Mouse (Mus musculus) CH12.LX (cell line): ENCODE data around the gene Egfl7. TPM values are rescaled to one million over a fixed set of nuclear protein-coding genes. Genes with fewer than 3 reads are reported as not detected.

ENCODE experiments used
- DNase-seq: peaks from one replicate; pipeline ENCODE4 v3.0.0-alpha.2; 2013; ENCODE audit errors: extremely low read depth
- H3K27ac ChIP-seq: 2 replicates; pipeline ENCODE4 v1.5.1; 2012; ENCODE audit warnings: low read depth, mild to moderate bottlenecking, control low read depth, moderate library complexity; ENCODE audit not compliant: insufficient read depth
- H3K27me3 ChIP-seq: replicated peaks from 2 replicates; pipeline ENCODE3; 2012; ENCODE audit warnings: inconsistent platforms
- H3K36me3 ChIP-seq, 2 experiments: replicated peaks in 1 of 2; 2 replicates each; pipeline versions ENCODE3 to v1.6.1; 2012; ENCODE audit warnings: inconsistent platforms in 1 of 2, low read length in 1 of 2, mild to moderate bottlenecking in 1 of 2, mixed read lengths in 1 of 2, moderate library complexity in 1 of 2; ENCODE audit not compliant: control insufficient read depth in 1 of 2, insufficient read depth in 1 of 2
- H3K4me1 ChIP-seq, 2 experiments: 2 replicates each; pipeline ENCODE4 v1.6.1; 2012; ENCODE audit warnings: inconsistent platforms in 1 of 2, moderate library complexity in 1 of 2; ENCODE audit not compliant: insufficient read depth in 2 of 2, control insufficient read depth in 1 of 2
- H3K4me2 ChIP-seq: 2 replicates; pipeline ENCODE4 v1.6.1; 2012; ENCODE audit warnings: low read depth, mild to moderate bottlenecking, control low read depth; ENCODE audit not compliant: poor library complexity, insufficient read depth, severe bottlenecking
- H3K4me3 ChIP-seq, 3 experiments: fragments of 150-350 bp in 1 of 3; sonication (generic) in 1 of 3; replicated peaks in 1 of 3; 2 replicates each; pipeline versions ENCODE3 to v1.5.1; 2011 to 2012; ENCODE audit warnings: low read depth in 2 of 3, low read length in 2 of 3, mild to moderate bottlenecking in 2 of 3, moderate library complexity in 2 of 3, control low read depth in 1 of 3, improper control_type of control experiment in 1 of 3, inconsistent platforms in 1 of 3, mixed read lengths in 1 of 3; ENCODE audit not compliant: poor library complexity in 1 of 3
- H3K79me2 ChIP-seq: replicated peaks from 2 replicates; pipeline ENCODE4 v1.6.1; 2012; ENCODE audit warnings: mild to moderate bottlenecking, moderate library complexity; ENCODE audit not compliant: control insufficient read depth, poor library complexity, insufficient read depth, severe bottlenecking; ENCODE audit errors: extremely low read depth
- H3K9ac ChIP-seq: 2 replicates; pipeline ENCODE4 v1.6.1; 2012; ENCODE audit warnings: low read depth, mild to moderate bottlenecking, control low read depth, moderate library complexity; ENCODE audit not compliant: insufficient read depth
- H3K9me3 ChIP-seq: replicated peaks from 2 replicates; pipeline ENCODE3; 2012; ENCODE audit warnings: low read length, inconsistent platforms, mixed read lengths
- CTCF ChIP-seq, 2 experiments: IDR thresholded peaks in 1 of 2; conservative IDR thresholded peaks in 1 of 2; 2 replicates each; pipeline ENCODE4 v1.5.1; 2011 to 2012; ENCODE audit warnings: low read depth in 2 of 2, low read length in 2 of 2, improper control_type of control experiment in 1 of 2, inconsistent platforms in 1 of 2, mild to moderate bottlenecking in 1 of 2, moderate library complexity in 1 of 2
- E2F4 ChIP-seq: IDR thresholded peaks from 2 replicates; pipeline ENCODE4 v1.6.1; 2011; ENCODE audit warnings: low read depth, low read length, improper control_type of control experiment; ENCODE audit not compliant: insufficient replicate concordance
- EP300 ChIP-seq: IDR thresholded peaks from 2 replicates; pipeline ENCODE4 v1.6.1; 2011; ENCODE audit warnings: low read length, improper control_type of control experiment
- ETS1 ChIP-seq: conservative IDR thresholded peaks from 2 replicates; pipeline ENCODE4 v1.6.1; 2012; ENCODE audit warnings: low read depth, mild to moderate bottlenecking, inconsistent platforms, low read length, improper control_type of control experiment, moderate library complexity
- KAT2A ChIP-seq: IDR thresholded peaks from 2 replicates; pipeline ENCODE4 v1.6.1; 2012; ENCODE audit warnings: low read length, improper control_type of control experiment, inconsistent platforms; ENCODE audit not compliant: insufficient replicate concordance
- MAFK ChIP-seq: IDR thresholded peaks from 2 replicates; pipeline ENCODE4 v1.6.1; 2011; ENCODE audit warnings: low read length, improper control_type of control experiment; ENCODE audit not compliant: insufficient replicate concordance
- MAX ChIP-seq: IDR thresholded peaks from 2 replicates; pipeline ENCODE4 v1.6.1; 2011; ENCODE audit warnings: low read length, improper control_type of control experiment
- MXI1 ChIP-seq: IDR thresholded peaks from 2 replicates; pipeline ENCODE4 v1.6.1; 2011; ENCODE audit warnings: mild to moderate bottlenecking, low read depth, low read length, improper control_type of control experiment
- RAD21 ChIP-seq: IDR thresholded peaks from 2 replicates; pipeline ENCODE4 v1.6.1; 2011; ENCODE audit warnings: low read depth, mild to moderate bottlenecking, low read length, improper control_type of control experiment, moderate library complexity
- SIN3A ChIP-seq: IDR thresholded peaks from 2 replicates; pipeline ENCODE4 v1.6.1; 2012; ENCODE audit warnings: low read length, improper control_type of control experiment, inconsistent platforms
- SMC3 ChIP-seq: IDR thresholded peaks from 2 replicates; pipeline ENCODE4 v1.6.1; 2011; ENCODE audit warnings: low read depth, low read length, improper control_type of control experiment
- UBTF ChIP-seq: IDR thresholded peaks from 2 replicates; pipeline ENCODE4 v1.6.1; 2012; ENCODE audit warnings: low read depth, mild to moderate bottlenecking, inconsistent platforms, low read length, improper control_type of control experiment, moderate library complexity
- ZC3H11A ChIP-seq: IDR thresholded peaks from 2 replicates; pipeline ENCODE4 v1.6.1; 2012; ENCODE audit warnings: low read depth, mild to moderate bottlenecking, inconsistent platforms, low read length, improper control_type of control experiment
- ZMIZ1 ChIP-seq: IDR thresholded peaks from 2 replicates; pipeline ENCODE4 v1.6.1; 2012; ENCODE audit warnings: low read depth, mild to moderate bottlenecking, inconsistent platforms, low read length, improper control_type of control experiment
- ZNF384 ChIP-seq: IDR thresholded peaks from 2 replicates; pipeline ENCODE4 v1.6.1; 2012; ENCODE audit warnings: low read depth, low read length, improper control_type of control experiment, inconsistent platforms
- dilution Hi-C: fragments of 300-500 bp; cut with MboI; formaldehyde crosslinking; loops from 2 replicates; pipeline ENCODE4 v1.14.3; 2020; ENCODE audit warnings: low sequenced_read_pairs; ENCODE audit not compliant: extremely low pct_unique_long_range_greater_than_20kb, extremely low pct_ligation_motif_present
- in situ Hi-C: fragments of 300-500 bp; cut with MboI; formaldehyde crosslinking; loops from 3 replicates; pipeline ENCODE4 v1.14.3; 2019; ENCODE audit warnings: low sequenced_read_pairs, low pct_ligation_motif_present, low pct_unique_long_range_greater_than_20kb, mixed read lengths
- polyA plus RNA-seq: library from polyadenylated mRNA; unstranded; fragments of >175 nt; gene quantifications from 2 replicates; pipeline ENCODE4 v1.2.1, GENCODE M21; 2012; ENCODE audit warnings: low read depth; ENCODE audit not compliant: insufficient read length
- total RNA-seq, 2 experiments: library from RNA; depleted of rRNA; stranded (reverse); fragments of 300-350 nt in 1 of 2; fragments of >200 nt in 1 of 2; gene quantifications; 2 replicates each; pipeline ENCODE4 v1.2.3; 2012 to 2014

Egfl7 gene
- total and polyA plus RNA-seq, 3 experiments = 20.1 to 39.3 (median 24.7) TPM

GRCm38 (mm10) chr2:26609261-26609661 is 29.4 kb downstream of the Egfl7 start:
- no peaks in the 10 kb centered on the region for H3K36me3 ChIP-seq
- DNase-seq = no peak
- peaks cover 80% of the 10 kb centered on the region for H3K27me3 ChIP-seq
- no peaks in the 10 kb centered on the region for H3K79me2 ChIP-seq
- no peak overlapping the region for H3K4me3 ChIP-seq
- peaks cover 10 to 30% of the 10 kb centered on the region in 2 experiments; a peak in 3 of 4 replicates for H3K4me1 ChIP-seq
- no peaks in the 10 kb centered on the region for H3K9me3 ChIP-seq
- H3K9ac ChIP-seq = no peak overlapping the region
- H3K4me2 ChIP-seq = no peak overlapping the region
- in situ Hi-C loops = no loop called here
- TF ChIP-seq KAT2A = no peak
- no peak for TF ChIP-seq RAD21
- TF ChIP-seq E2F4 = no peak
- TF ChIP-seq MAFK = no peak
- no peak for TF ChIP-seq ZMIZ1
- TF ChIP-seq UBTF = no peak
- no peak for TF ChIP-seq SMC3
- no peak for TF ChIP-seq MXI1
- TF ChIP-seq ZC3H11A = no peak
- TF ChIP-seq SIN3A = no peak
- H3K27ac ChIP-seq = no peak overlapping the region
- dilution Hi-C loops = no loop called here

GRCm38 (mm10) chr2:26610526-26610925 is 30.7 kb downstream of the Egfl7 start:
- H3K36me3 ChIP-seq = no peaks in the 10 kb centered on the region
- in situ Hi-C loops = no loop called here
- H3K9ac ChIP-seq = no peak overlapping the region
- no peaks in the 10 kb centered on the region for H3K79me2 ChIP-seq
- no peak for TF ChIP-seq MAX
- DNase-seq = no peak
- H3K27me3 ChIP-seq = peaks cover 82% of the 10 kb centered on the region
- no peak overlapping the region for H3K4me3 ChIP-seq
- no peak overlapping the region for H3K4me2 ChIP-seq
- peaks cover 4 to 24% of the 10 kb centered on the region in 2 experiments; a peak in 3 of 4 replicates for H3K4me1 ChIP-seq
- H3K27ac ChIP-seq = no peak overlapping the region
- dilution Hi-C loops = no loop called here
- no peaks in the 10 kb centered on the region for H3K9me3 ChIP-seq

GRCm38 (mm10) chr2:26611054-26611453 is 31.2 kb downstream of the Egfl7 start:
- Histone ChIP-seq H3K27ac (no peak overlapping the region), H3K9ac (no peak overlapping the region), H3K9me3 (no peaks in the 10 kb centered on the region), H3K4me1 (peaks cover 4 to 24% of the 10 kb centered on the region in 2 experiments; a peak in 3 of 4 replicates), H3K4me3 (no peak overlapping the region), H3K79me2 (no peaks in the 10 kb centered on the region), H3K36me3 (no peaks in the 10 kb centered on the region), H3K4me2 (no peak overlapping the region), H3K27me3 (peaks cover 85% of the 10 kb centered on the region)
- dilution Hi-C loops = no loop called here
- TF ChIP-seq ETS1 = no peak
- TF ChIP-seq EP300 = no peak
- no peak for TF ChIP-seq ZMIZ1
- no peak for TF ChIP-seq ZNF384
- no peak for TF ChIP-seq CTCF (conservative IDR thresholded peaks at IDR 0.05 in 1 of 2, IDR thresholded peaks at IDR 0.05 in 1 of 2; ENCODE audit: low read depth in 2 of 2, low read length in 2 of 2)
- no peak for DNase-seq
- in situ Hi-C loops = no loop called here
